Mouse (Mus musculus): ENCODE data around the gene Chek2. TPM values are rescaled to one million over a fixed set of nuclear protein-coding genes. Genes with fewer than 3 reads are reported as not detected.

Chek2 gene
- total and polyA plus RNA-seq, 2 experiments from 2014 or later: 2.6 to 3.2 TPM

DNA sequence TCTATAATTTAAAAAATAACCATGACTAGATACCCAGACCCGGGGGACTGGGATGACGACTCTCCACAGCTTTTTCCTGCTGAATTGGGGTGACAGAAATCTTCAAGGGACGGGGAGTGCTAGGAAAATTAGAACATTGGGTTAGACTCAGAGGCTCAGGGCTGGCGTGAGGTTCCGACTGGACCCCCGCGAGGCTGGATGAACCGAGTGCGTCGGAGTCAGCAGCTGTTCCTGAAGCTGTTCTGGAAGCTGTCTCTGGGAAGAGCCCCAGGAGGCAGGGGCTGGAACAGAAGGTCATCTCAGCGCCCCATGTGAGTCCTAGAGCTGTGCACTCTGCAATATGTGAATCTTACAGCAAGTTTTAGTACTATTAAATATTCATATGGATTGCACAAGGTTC is 75.1 kb downstream of the Chek2 start:
- WGBS: 82% methylated on average over 11 of the region's 11 CpGs
- no peak for TF ChIP-seq CTCF (IDR thresholded peaks at IDR 0.05)
- Histone ChIP-seq H3K36me3 (ENCODE audit: insufficient read depth, low read length) (no peaks in the 10 kb centered on the region), H3K9ac (replicated peaks; ENCODE audit: low read length, poor library complexity, severe bottlenecking) (no peak overlapping the region), H3K4me1 (ENCODE audit: insufficient read depth, low read length) (no peaks in the 10 kb centered on the region), H3K4me3 (ENCODE audit: low read depth, low read length) (no peak overlapping the region), H3K4me2 (ENCODE audit: low read depth, low read length, poor library complexity, severe bottlenecking) (no peak overlapping the region), H3K9me3 (ENCODE audit: low read length) (no peaks in the 10 kb centered on the region), H3K27ac (ENCODE audit: low read depth, low read length) (no peak overlapping the region), H3K27me3 (ENCODE audit: insufficient read depth, low read length) (no peaks in the 10 kb centered on the region)
- DNase-seq (ENCODE audit: low spot score): no peak
- no peak for ATAC-seq (ENCODE audit: low FRiP score)

DNA sequence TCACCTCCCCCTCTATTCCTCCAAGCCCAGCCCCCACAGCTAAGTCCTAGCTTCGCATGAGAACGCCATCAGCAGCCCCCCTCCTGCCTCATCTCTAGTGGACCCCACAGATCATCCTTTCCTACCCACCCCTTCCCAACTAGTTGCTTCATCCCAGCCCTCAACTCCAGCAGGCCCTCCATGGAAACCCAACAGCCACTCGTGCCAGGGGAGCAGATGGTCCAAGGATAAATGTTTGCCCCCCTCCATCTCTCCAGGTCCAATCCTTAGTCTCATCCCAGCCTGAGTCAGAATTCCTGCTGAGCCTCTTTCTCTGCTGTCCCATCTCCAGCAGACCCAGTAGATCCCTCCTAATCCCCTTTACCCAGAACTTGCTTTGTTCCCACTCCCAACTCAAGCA is 76.5 kb downstream of the Chek2 start:
- Histone ChIP-seq H3K4me2 (ENCODE audit: low read depth, low read length, poor library complexity, severe bottlenecking) (no peak overlapping the region), H3K27ac (ENCODE audit: low read depth, low read length) (no peak overlapping the region), H3K36me3 (ENCODE audit: insufficient read depth, low read length) (no peaks in the 10 kb centered on the region), H3K9ac (replicated peaks; ENCODE audit: low read length, poor library complexity, severe bottlenecking) (no peak overlapping the region), H3K27me3 (ENCODE audit: insufficient read depth, low read length) (no peaks in the 10 kb centered on the region), H3K9me3 (ENCODE audit: low read length) (no peaks in the 10 kb centered on the region), H3K4me1 (ENCODE audit: insufficient read depth, low read length) (no peaks in the 10 kb centered on the region), H3K4me3 (ENCODE audit: low read depth, low read length) (no peak overlapping the region)
- no peak for DNase-seq (ENCODE audit: low spot score)
- ATAC-seq (ENCODE audit: low FRiP score): no peak
- TF ChIP-seq CTCF (IDR thresholded peaks at IDR 0.05): no peak
- 66% methylated on average over 3 of the region's 3 CpGs for WGBS

- no peak for TF ChIP-seq CTCF (IDR thresholded peaks at IDR 0.05)
- H3K4me1 ChIP-seq (ENCODE audit: insufficient read depth, low read length): no peaks in the 10 kb centered on the region
- H3K27me3 ChIP-seq (ENCODE audit: insufficient read depth, low read length): no peaks in the 10 kb centered on the region
- H3K27ac ChIP-seq (ENCODE audit: low read depth, low read length): no peak overlapping the region
- H3K4me2 ChIP-seq (ENCODE audit: low read depth, low read length, poor library complexity, severe bottlenecking): no peak overlapping the region
- ATAC-seq (ENCODE audit: low FRiP score) (no peak), DNase-seq (ENCODE audit: low spot score) (no peak)
- H3K9me3 ChIP-seq (ENCODE audit: low read length): no peaks in the 10 kb centered on the region
- H3K36me3 ChIP-seq (ENCODE audit: insufficient read depth, low read length): no peaks in the 10 kb centered on the region
- WGBS: 62% methylated on average over 4 of the region's 4 CpGs
- no peak overlapping the region for H3K4me3 ChIP-seq (ENCODE audit: low read depth, low read length)
- H3K9ac ChIP-seq (replicated peaks; ENCODE audit: low read length, poor library complexity, severe bottlenecking): no peak overlapping the region
Measured at GRCm38 (mm10) chr5:110919541-110919940, 79.8 kb downstream of the Chek2 start.

- TF ChIP-seq CTCF (IDR thresholded peaks at IDR 0.05): peak; percentile 74
- Histone ChIP-seq H3K9me3 (ENCODE audit: low read length) (no peaks in the 10 kb centered on the region), H3K4me2 (ENCODE audit: low read depth, low read length, poor library complexity, severe bottlenecking) (no peak overlapping the region), H3K36me3 (ENCODE audit: insufficient read depth, low read length) (no peaks in the 10 kb centered on the region), H3K27me3 (ENCODE audit: insufficient read depth, low read length) (no peaks in the 10 kb centered on the region), H3K4me3 (ENCODE audit: low read depth, low read length) (no peak overlapping the region), H3K9ac (replicated peaks; ENCODE audit: low read length, poor library complexity, severe bottlenecking) (no peak overlapping the region), H3K4me1 (ENCODE audit: insufficient read depth, low read length) (no peaks in the 10 kb centered on the region), H3K27ac (ENCODE audit: low read depth, low read length) (no peak overlapping the region)
- ATAC-seq (ENCODE audit: low FRiP score) (no peak), DNase-seq (ENCODE audit: low spot score) (peak; percentile 79)
- WGBS: 11% methylated on average over 1 of the region's 1 CpGs
Measured at GRCm38 (mm10) chr5:110923336-110923735, 83.6 kb downstream of the Chek2 start.

Other genes with a start within 250 kb of the Chek2 start
- 42.9 and 48.7 TPM in 2 replicates for gene Noc4l, start 186.6 kb upstream of the Chek2 start, total RNA-seq (2014; rRNA removed)
- gene Noc4l, start 186.6 kb upstream of the Chek2 start, polyA plus RNA-seq (2015; fragmentation: Nextera tagmentation; extraction: Ambion mirVana): 41.8 and 43.9 TPM in 2 replicates
- gene Ddx51, start 186.5 kb upstream of the Chek2 start, total RNA-seq (2014; rRNA removed): 5.8 and 7.7 TPM in 2 replicates
- 10.5 and 11.0 TPM in 2 replicates for gene Ddx51, start 186.5 kb upstream of the Chek2 start, polyA plus RNA-seq (2015; fragmentation: Nextera tagmentation; extraction: Ambion mirVana)
- 67.2 and 72.1 TPM in 2 replicates for gene Ep400, start 69.3 kb upstream of the Chek2 start, total RNA-seq (2014; rRNA removed)
- 27.7 and 38.5 TPM in 2 replicates for gene Ep400, start 69.3 kb upstream of the Chek2 start, polyA plus RNA-seq (2015; fragmentation: Nextera tagmentation; extraction: Ambion mirVana)
- gene Pus1, start 59.3 kb upstream of the Chek2 start, total RNA-seq (2014; rRNA removed): 10.4 and 11.6 TPM in 2 replicates
- 16.3 and 17.5 TPM in 2 replicates for gene Pus1, start 59.3 kb upstream of the Chek2 start, polyA plus RNA-seq (2015; fragmentation: Nextera tagmentation; extraction: Ambion mirVana)
- gene Ulk1, start 29.9 kb upstream of the Chek2 start, total RNA-seq (2014; rRNA removed): 69.8 and 75.4 TPM in 2 replicates
- 17.8 and 21.1 TPM in 2 replicates for gene Ulk1, start 29.9 kb upstream of the Chek2 start, polyA plus RNA-seq (2015; fragmentation: Nextera tagmentation; extraction: Ambion mirVana)
- 9.6 and 13.4 TPM in 2 replicates for gene Hscb, start 202 bp upstream of the Chek2 start, total RNA-seq (2014; rRNA removed)
- gene Hscb, start 202 bp upstream of the Chek2 start, polyA plus RNA-seq (2015; fragmentation: Nextera tagmentation; extraction: Ambion mirVana): 9.2 and 9.8 TPM in 2 replicates
- 45.2 and 53.1 TPM in 2 replicates for gene Ttc28, start 39.8 kb downstream of the Chek2 start, total RNA-seq (2014; rRNA removed)
- gene Ttc28, start 39.8 kb downstream of the Chek2 start, polyA plus RNA-seq (2015; fragmentation: Nextera tagmentation; extraction: Ambion mirVana): 8.9 and 10.6 TPM in 2 replicates